Mouse (Mus musculus) lung, adult 2 months (tissue): ENCODE measurements at regions not wholly inside any gene's neighbourhood (a gene's known extent, or its start where the extent isn't known, plus 50 kb on each side); places are given as distances from the start of the nearest gene placed in this dataset.

ENCODE experiments used
- DNase-seq: peaks from one replicate; pipeline ENCODE4 v3.0.0; 2022
- H3K4me1 ChIP-seq: fragments of 200-500 bp; 2 replicates; pipeline ENCODE4 v1.6.1; 2011; ENCODE audit warnings: low read length; ENCODE audit not compliant: control insufficient read depth, insufficient read depth
- H3K4me3 ChIP-seq: fragments of 200-500 bp; replicated peaks from 2 replicates; pipeline ENCODE3; 2011; ENCODE audit warnings: low read depth, mild to moderate bottlenecking, control low read depth, low read length; ENCODE audit errors: extremely low read depth
- CTCF ChIP-seq: fragments of 200-500 bp; IDR thresholded peaks from 2 replicates; pipeline ENCODE4 v1.5.1; 2011; ENCODE audit warnings: mild to moderate bottlenecking, low read length, control low read depth; ENCODE audit not compliant: insufficient read depth
- POLR2A ChIP-seq: fragments of 200-500 bp; IDR thresholded peaks from 2 replicates; pipeline ENCODE4 v1.6.1; 2011; ENCODE audit warnings: low read depth, mild to moderate bottlenecking, control low read depth, low read length, borderline replicate concordance; ENCODE audit errors: extremely low read depth
- WGBS: fragments of 180-500 bp; shearing (Covaris S2); methylation state at CpG from one replicate; pipeline ENCODE4 v1.1.7; 2018; 5-methylcytosine and 5-hydroxymethylcytosine counted together

GRCm38 (mm10) chr16:7658133-7658532 lies 766.8 kb downstream of the Tmem114 start:
- no peaks in the 10 kb centered on the region for H3K4me1 ChIP-seq
- DNase-seq, result no peak
- no peak overlapping the region for H3K4me3 ChIP-seq
- 42% methylated on average over 9 of the region's 9 CpGs for WGBS
- no peak for TF ChIP-seq CTCF
- no peak for TF ChIP-seq POLR2A

- no peak overlapping the region for H3K4me3 ChIP-seq
- H3K4me1 ChIP-seq, result no peaks in the 10 kb centered on the region
- TF ChIP-seq POLR2A (no peak), CTCF (no peak)
- DNase-seq, result no peak
- 78% methylated on average over 6 of the region's 6 CpGs for WGBS
Measured at GRCm38 (mm10) chr16:7654451-7654850, 770.5 kb downstream of the Tmem114 start.

- 44% methylated on average over 1 of the region's 1 CpGs for WGBS
- Histone ChIP-seq H3K4me1 (no peaks in the 10 kb centered on the region), H3K4me3 (no peak overlapping the region)
- TF ChIP-seq CTCF (no peak), POLR2A (no peak)
- DNase-seq, result no peak
Measured at GRCm38 (mm10) chr16:7649771-7650170, 775.2 kb downstream of the Tmem114 start.

GRCm38 (mm10) chr16:7647275-7647926 lies 777.5 kb downstream of the Tmem114 start:
- no peak for TF ChIP-seq CTCF
- no peak for TF ChIP-seq POLR2A
- DNase-seq, result no peak
- Histone ChIP-seq H3K4me3 (no peak overlapping the region), H3K4me1 (no peaks in the 10 kb centered on the region)

DNA sequence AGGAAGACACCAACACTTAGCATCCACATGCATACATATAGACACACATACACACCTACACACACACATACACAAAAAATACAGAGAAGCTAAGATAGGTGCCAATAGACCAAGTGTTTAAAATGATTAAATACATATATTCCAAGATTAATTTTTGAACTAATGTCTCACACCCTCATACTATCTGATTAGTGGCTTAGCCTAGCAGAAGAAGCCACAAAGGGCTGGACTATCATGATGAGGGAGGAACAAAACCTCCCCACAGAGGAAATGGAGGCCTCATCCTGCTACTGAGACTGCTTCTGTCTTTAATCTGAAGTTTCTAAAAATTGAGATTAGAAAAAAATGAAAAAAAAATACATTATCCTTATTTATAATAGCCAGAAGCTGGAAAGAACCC lies 780.6 kb downstream of the Tmem114 start:
- no peak for DNase-seq
- H3K4me1 ChIP-seq, result no peaks in the 10 kb centered on the region
- no peak overlapping the region for H3K4me3 ChIP-seq
- TF ChIP-seq CTCF (no peak), POLR2A (no peak)

GRCm38 (mm10) chr16:7638955-7639755 lies 785.8 kb downstream of the Tmem114 start:
- no peak for TF ChIP-seq CTCF
- TF ChIP-seq POLR2A, result no peak
- Histone ChIP-seq H3K4me1 (no peaks in the 10 kb centered on the region), H3K4me3 (no peak overlapping the region)
- no peak for DNase-seq
- 74% methylated on average over 15 of the region's 15 CpGs for WGBS

DNA sequence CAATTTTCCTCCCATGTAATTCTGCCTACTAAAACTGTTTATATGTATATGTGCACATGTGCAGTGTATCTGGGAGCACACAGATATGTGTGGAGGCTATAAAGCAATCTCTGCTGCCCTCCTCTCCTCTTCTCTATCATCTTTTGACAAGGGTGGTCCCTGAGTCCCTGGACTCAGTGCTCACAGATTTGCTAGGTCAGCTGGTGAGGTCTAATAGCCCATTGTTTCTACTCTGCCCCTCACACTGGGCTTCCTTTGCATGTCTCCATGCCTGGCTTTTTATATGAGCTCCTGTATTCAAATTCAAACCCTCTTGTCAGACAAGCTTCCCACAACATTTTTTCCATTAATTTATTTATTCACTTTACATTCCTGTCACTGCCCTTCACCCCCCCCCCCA lies 786.9 kb downstream of the Tmem114 start:
- no peak overlapping the region for H3K4me3 ChIP-seq
- TF ChIP-seq CTCF, result no peak
- no peak for TF ChIP-seq POLR2A
- DNase-seq, result no peak
- H3K4me1 ChIP-seq, result no peaks in the 10 kb centered on the region

DNA sequence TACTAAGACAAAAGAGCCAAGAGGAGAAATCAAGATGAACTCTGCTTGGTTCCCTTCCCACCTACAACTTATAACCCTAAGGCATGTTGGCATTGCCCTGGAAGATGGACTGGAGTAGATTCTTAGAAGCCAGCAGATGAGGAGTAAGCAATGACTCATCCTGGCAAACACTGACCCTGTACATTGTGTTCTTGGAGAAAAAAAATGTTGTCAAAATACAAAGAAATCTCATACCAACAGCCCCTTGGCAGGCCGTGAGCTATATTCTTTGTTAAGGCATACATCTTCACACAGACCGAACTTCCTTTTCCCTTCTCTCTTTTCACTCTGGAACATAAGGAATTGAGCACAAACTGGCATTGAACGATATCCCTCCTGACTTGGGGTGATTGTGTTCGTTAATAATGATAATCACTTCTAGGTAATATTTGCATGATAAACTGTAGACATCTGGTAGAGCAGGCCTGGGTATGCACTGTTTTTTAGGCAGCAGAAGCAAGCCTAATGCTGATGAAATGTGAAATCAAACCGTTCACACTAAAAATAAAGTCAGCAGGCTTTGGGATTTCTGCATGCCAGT lies 787.7 kb downstream of the Tmem114 start:
- no peak overlapping the region for H3K4me3 ChIP-seq
- WGBS, result 65% methylated on average over 5 of the region's 5 CpGs
- TF ChIP-seq CTCF, result no peak
- TF ChIP-seq POLR2A, result no peak
- no peaks in the 10 kb centered on the region for H3K4me1 ChIP-seq
- no peak for DNase-seq

DNA sequence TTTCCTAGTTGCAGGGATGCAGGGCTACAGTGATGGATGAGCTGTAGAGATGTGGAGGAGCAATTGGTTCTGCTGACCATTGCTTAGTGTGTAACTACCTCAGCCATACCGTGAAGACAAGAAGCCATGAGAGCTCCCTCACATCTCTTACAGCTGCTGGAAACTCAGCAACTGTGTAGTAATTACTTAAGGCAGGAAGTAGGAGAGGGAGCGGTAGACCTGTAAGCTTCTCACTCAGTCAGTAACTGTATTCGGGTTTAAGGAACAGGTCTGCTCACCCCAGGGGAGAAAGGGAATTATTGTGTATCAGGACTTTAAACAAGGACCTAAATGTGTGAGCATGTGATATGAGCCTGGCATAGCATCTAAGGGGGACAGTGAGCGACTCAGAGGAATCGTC lies 788.6 kb downstream of the Tmem114 start:
- 66% methylated on average over 5 of the region's 5 CpGs for WGBS
- DNase-seq, result no peak
- TF ChIP-seq CTCF (no peak), POLR2A (no peak)
- Histone ChIP-seq H3K4me3 (no peak overlapping the region), H3K4me1 (no peaks in the 10 kb centered on the region)

DNA sequence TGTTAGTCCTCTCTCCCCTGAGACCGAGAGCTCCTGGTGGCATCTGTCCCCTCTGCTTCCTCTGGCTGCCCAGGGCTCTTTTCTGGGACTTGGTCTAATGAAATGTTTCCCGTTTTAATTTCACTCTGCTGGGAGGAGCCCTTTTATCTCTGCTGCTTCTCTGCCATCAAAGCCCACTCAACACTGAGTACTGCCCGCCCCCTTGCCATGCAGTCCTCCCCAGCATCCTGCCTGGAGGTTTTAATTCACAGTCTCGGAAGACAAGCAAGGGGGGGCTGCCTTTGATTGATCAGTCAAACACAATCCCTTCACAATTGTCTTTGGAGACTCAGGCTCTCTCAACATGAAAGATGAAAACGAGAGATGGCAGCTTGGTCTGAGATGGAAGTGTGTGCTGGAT lies 792.5 kb downstream of the Tmem114 start:
- DNase-seq, result no peak
- TF ChIP-seq CTCF (no peak), POLR2A (no peak)
- no peak overlapping the region for H3K4me3 ChIP-seq
- 16% methylated on average over 5 of the region's 5 CpGs for WGBS
- no peaks in the 10 kb centered on the region for H3K4me1 ChIP-seq
